Mouse (Mus musculus): ENCODE measurements around the gene Togaram2. TPM values are rescaled to one million over a fixed set of nuclear protein-coding genes. Genes with fewer than 3 reads are reported as not detected.
"Not testable (repeated sequence)": the region's sequence is repeated elsewhere in the genome, so short reads cannot be mapped to it uniquely, and the experiment has no call there.

The Togaram2 gene
- 1 to 10 TPM; 2.3 to 6.4 TPM for total RNA-seq (2021)
- long read RNA-seq, experiment 1, partial matches to known transcripts, result 0 of 3 reads
- long read RNA-seq, experiment 1, other reads (novel, unspliced or antisense), result 3 of 3 reads
- long read RNA-seq, experiment 2, partial matches to known transcripts, result 1 of 4 reads
- long read RNA-seq, experiment 2, other reads (novel, unspliced or antisense), result 3 of 4 reads

- DNase-seq, result no peak
These were observed at the start of gene Togaram2 for GRCm38 (mm10) chr17:71673092-71673491. Gene Togaram2 (plus strand): TSS chr17:71673261.

- DNase-seq, result no peak
These were observed 41.3 kb upstream of the Togaram2 start for GRCm38 (mm10) chr17:71631806-71632205.

GRCm38 (mm10) chr17:71633350-71633749, 39.7 kb upstream of the Togaram2 start:
- DNase-seq, result no peak

- DNase-seq, result no peak
These were observed 36.3 kb upstream of the Togaram2 start for GRCm38 (mm10) chr17:71636786-71637185.

- DNase-seq, result no peak
These were observed 35.3 kb upstream of the Togaram2 start for GRCm38 (mm10) chr17:71637750-71638265.

GRCm38 (mm10) chr17:71639056-71639455, 34.0 kb upstream of the Togaram2 start:
- DNase-seq, result not testable (repeated sequence)

- DNase-seq, result no peak
These were observed 32.5 kb upstream of the Togaram2 start for GRCm38 (mm10) chr17:71640421-71641085.

GRCm38 (mm10) chr17:71642190-71642589, 30.9 kb upstream of the Togaram2 start:
- no peak for DNase-seq

GRCm38 (mm10) chr17:71650011-71650410, 23.1 kb upstream of the Togaram2 start:
- DNase-seq, result no peak

- no peak for DNase-seq
These were observed 20.6 kb upstream of the Togaram2 start for GRCm38 (mm10) chr17:71652495-71652894.

- DNase-seq, result no peak
These were observed 20.1 kb upstream of the Togaram2 start for GRCm38 (mm10) chr17:71652934-71653333.

GRCm38 (mm10) chr17:71657521-71657920, 15.5 kb upstream of the Togaram2 start:
- no peak for DNase-seq

- DNase-seq, result no peak
These were observed 14.4 kb upstream of the Togaram2 start for GRCm38 (mm10) chr17:71658666-71659065.

GRCm38 (mm10) chr17:71660390-71660789, 12.7 kb upstream of the Togaram2 start:
- no peak for DNase-seq

GRCm38 (mm10) chr17:71662751-71663250, 10.3 kb upstream of the Togaram2 start:
- peak; percentile 61 for DNase-seq

- no peak for DNase-seq
These were observed 9.6 kb upstream of the Togaram2 start for GRCm38 (mm10) chr17:71663491-71663890.

- DNase-seq, result no peak
These were observed 8.9 kb upstream of the Togaram2 start for GRCm38 (mm10) chr17:71664172-71664571.

- DNase-seq, result no peak
These were observed 7.9 kb upstream of the Togaram2 start for GRCm38 (mm10) chr17:71665201-71665600.

GRCm38 (mm10) chr17:71669511-71669910, 3.5 kb upstream of the Togaram2 start:
- no peak for DNase-seq

GRCm38 (mm10) chr17:71671840-71672546, 1.1 kb upstream of the Togaram2 start:
- DNase-seq, result no peak

- no peak for DNase-seq
These were observed 875 bp downstream of the Togaram2 start for GRCm38 (mm10) chr17:71673936-71674335.

- DNase-seq, result no peak
These were observed 1.8 kb downstream of the Togaram2 start for GRCm38 (mm10) chr17:71674886-71675285.

- DNase-seq, result no peak
These were observed 8.6 kb downstream of the Togaram2 start for GRCm38 (mm10) chr17:71681666-71682065.

All from gastrocnemius, postnatal 25 days (tissue).